Mouse (Mus musculus) ES-Bruce4 (cell line): ENCODE data around the gene Hist1h2aa.

Experiments
- EP300 ChIP-seq: IDR thresholded peaks from 2 replicates; pipeline ENCODE4 v1.6.1; 2011; ENCODE audit warnings: low read depth, low read length; ENCODE audit not compliant: insufficient read depth
- POLR2A ChIP-seq: IDR thresholded peaks from one replicate; pipeline ENCODE4 v1.8.1; 2011; ENCODE audit warnings: low read length; ENCODE audit not compliant: insufficient read depth

- TF ChIP-seq EP300 = no peak
- no peak for TF ChIP-seq POLR2A
These were observed 8.6 kb downstream of the Hist1h2aa start for GRCm38 (mm10) chr13:23942861-23943260.
